Mouse (Mus musculus) heart, postnatal 0 days (tissue): ENCODE measurements around the gene Otulin.

Experiments
- CTCF ChIP-seq: IDR thresholded peaks from 2 replicates; pipeline ENCODE4 v1.5.1; 2016; ENCODE audit warnings: antibody characterized with exemption, control low read depth, low read depth
- EP300 ChIP-seq: IDR thresholded peaks from 2 replicates; pipeline ENCODE4 v1.6.1; 2016; ENCODE audit warnings: antibody characterized with exemption, low read depth

DNA sequence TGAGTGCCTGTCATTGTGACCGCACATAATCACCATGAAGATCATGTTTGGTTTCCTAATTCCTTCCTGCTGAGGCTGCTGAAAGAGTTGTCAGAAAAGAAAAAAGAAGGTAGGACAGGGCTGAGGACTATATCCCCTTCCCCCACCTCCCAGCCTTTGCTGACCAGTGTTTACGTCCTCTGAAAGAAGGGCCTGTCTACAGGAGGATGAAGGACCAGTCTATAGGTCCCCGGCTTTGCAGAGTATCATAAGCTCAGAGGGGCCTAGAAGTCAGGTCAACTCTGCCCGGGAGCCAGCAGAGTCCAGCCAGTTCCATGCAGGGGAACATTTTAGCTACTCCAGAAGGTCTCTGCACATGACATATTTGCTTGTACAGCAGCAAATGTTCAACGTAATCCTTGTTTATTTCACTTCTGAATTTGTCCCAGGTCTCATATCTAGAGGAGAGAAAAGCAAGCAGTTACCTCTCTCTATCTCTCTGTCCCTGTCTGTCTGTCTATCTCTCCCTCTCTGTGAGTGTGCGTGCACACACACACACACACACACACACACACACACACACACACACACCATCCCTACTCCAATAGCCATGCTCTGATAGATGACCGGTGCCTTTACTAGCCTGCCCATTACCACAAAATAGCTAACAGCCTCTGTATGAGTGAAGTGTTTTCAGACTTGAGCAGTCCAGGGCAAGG lies 133.0 kb downstream of the Otulin start:
- no peak for TF ChIP-seq CTCF
- TF ChIP-seq EP300: no peak
